ENCODE assay signal across 21 mouse cellular contexts in genomic region chr19:32522247-32522646, GRCm38 (mm10).
"Had no signal": no experiment of that assay in that cellular context is flagged by ENCODE, and none has a peak within 500 bp of the region (broad histone marks: within the 10 kb centered on the region; RNA-seq: fewer than 3 reads in every experiment).

No protein-coding gene starts in this region.

- H3K4me2 ChIP-seq: intestine, embryonic 15.5 days; lung, embryonic 15.5 days; midbrain, embryonic 13.5 days; neural tube, embryonic 13.5 days had no signal

- H3K27ac ChIP-seq: intestine, embryonic 15.5 days; kidney, postnatal 0 days; layer of hippocampus, adult 2 months; liver, embryonic 14.5 days; lung, embryonic 15.5 days; midbrain, embryonic 10.5 days; midbrain, embryonic 13.5 days; neural tube, embryonic 13.5 days had no signal

- H3K4me3 ChIP-seq: intestine, embryonic 15.5 days; layer of hippocampus, adult 2 months; lung, embryonic 15.5 days; megakaryocyte, embryonic 14.5 days; midbrain, embryonic 10.5 days; midbrain, embryonic 13.5 days; myocyte; neural tube, embryonic 13.5 days had no signal

- DNase-seq: kidney, adult 2 months; kidney, postnatal 25 days; layer of hippocampus, adult 9-11 months; lung, adult 18-20 months; lung, postnatal 10 days; lung, postnatal 36 days; retina, postnatal 1 day; right cerebral cortex, postnatal 25 days; thymus, adult 18-20 months; thymus, postnatal 36 days had no signal

- H3K27me3 ChIP-seq: intestine, embryonic 15.5 days; lung, embryonic 15.5 days; megakaryocyte, embryonic 14.5 days; midbrain, embryonic 13.5 days; neural tube, embryonic 13.5 days had no signal

- ATAC-seq: midbrain, embryonic 13.5 days; midbrain, embryonic 16.5 days had no signal

- H3K9me3 ChIP-seq: intestine, embryonic 15.5 days; lung, embryonic 15.5 days; midbrain, embryonic 10.5 days; midbrain, embryonic 13.5 days; neural tube, embryonic 13.5 days had no signal

- H3K36me3 ChIP-seq: lung, embryonic 15.5 days had no signal

- H3K4me1 ChIP-seq: lung, embryonic 15.5 days; midbrain, embryonic 10.5 days; midbrain, embryonic 13.5 days; neural tube, embryonic 13.5 days had no signal

- H3K9ac ChIP-seq: intestine, embryonic 15.5 days; liver, embryonic 14.5 days; lung, embryonic 15.5 days; midbrain, embryonic 13.5 days; neural tube, embryonic 13.5 days had no signal
